Mouse (Mus musculus) E14TG2a.4 (cell line): Measurements from ENCODE around the gene Pno1.
A peak's percentile ranks its signal among the peaks of the same experiment; 100 is the strongest.

Experiments used
- H3K27me3 ChIP-seq: 2 replicates; pipeline ENCODE4 v1.6.1; 2014; ENCODE audit warnings: low read length, control low read depth; ENCODE audit not compliant: insufficient read depth
- H3K36me3 ChIP-seq: 2 replicates; pipeline ENCODE4 v1.6.1; 2014; ENCODE audit warnings: low read length, control low read depth; ENCODE audit not compliant: insufficient read depth
- H3K4me1 ChIP-seq: replicated peaks from 2 replicates; pipeline ENCODE4 v1.6.1; 2014; ENCODE audit warnings: low read depth, low read length, control low read depth
- H3K4me3 ChIP-seq: replicated peaks from 2 replicates; pipeline ENCODE4 v1.5.1; 2014; ENCODE audit warnings: mild to moderate bottlenecking, low read length
- H3K9me3 ChIP-seq: 2 replicates; pipeline ENCODE4 v1.6.1; 2014; ENCODE audit warnings: low read length, control low read depth
- CTCF ChIP-seq: conservative IDR thresholded peaks from 2 replicates; pipeline ENCODE4 v1.5.1; 2014; ENCODE audit warnings: low read length
- NANOG ChIP-seq: IDR thresholded peaks from 2 replicates; pipeline ENCODE4 v1.6.1; 2014; ENCODE audit warnings: borderline replicate concordance, low read length, mixed read lengths
- POU5F1 ChIP-seq: IDR thresholded peaks from 2 replicates; pipeline ENCODE4 v1.6.1; 2014; ENCODE audit warnings: low read length, borderline replicate concordance

The Pno1 gene

DNA sequence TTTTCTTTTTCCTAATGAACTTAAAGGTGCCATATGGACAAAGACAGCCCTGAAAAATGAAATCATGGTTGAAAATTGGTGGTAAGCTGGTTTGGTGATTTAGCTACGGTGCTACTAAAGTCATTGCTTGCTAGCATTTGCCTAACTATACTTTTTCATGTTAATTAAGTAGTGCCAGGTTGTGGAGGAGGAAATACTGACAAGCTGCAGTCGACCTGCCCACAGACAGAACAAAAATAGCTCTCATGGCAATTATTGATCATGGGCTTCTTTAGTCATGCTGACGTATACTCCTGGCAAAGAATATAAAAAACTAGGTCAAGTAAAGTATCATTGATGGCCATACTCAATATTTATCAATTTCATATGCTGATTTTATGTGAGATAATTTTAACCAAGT is 4.1 kb upstream of the Pno1 start:
- peaks cover 15% of the 10 kb centered on the region for H3K4me1 ChIP-seq
- H3K9me3 ChIP-seq = 0 out of 2 replicates have a peak, but pooled peaks cover under 1% of the 10 kb centered on the region
- no peaks in the 10 kb centered on the region for H3K27me3 ChIP-seq
- TF ChIP-seq NANOG (no peak), CTCF (no peak), POU5F1 (no peak)
- H3K36me3 ChIP-seq = peaks cover 1% of the 10 kb centered on the region
- H3K4me3 ChIP-seq = no peak overlapping the region

DNA sequence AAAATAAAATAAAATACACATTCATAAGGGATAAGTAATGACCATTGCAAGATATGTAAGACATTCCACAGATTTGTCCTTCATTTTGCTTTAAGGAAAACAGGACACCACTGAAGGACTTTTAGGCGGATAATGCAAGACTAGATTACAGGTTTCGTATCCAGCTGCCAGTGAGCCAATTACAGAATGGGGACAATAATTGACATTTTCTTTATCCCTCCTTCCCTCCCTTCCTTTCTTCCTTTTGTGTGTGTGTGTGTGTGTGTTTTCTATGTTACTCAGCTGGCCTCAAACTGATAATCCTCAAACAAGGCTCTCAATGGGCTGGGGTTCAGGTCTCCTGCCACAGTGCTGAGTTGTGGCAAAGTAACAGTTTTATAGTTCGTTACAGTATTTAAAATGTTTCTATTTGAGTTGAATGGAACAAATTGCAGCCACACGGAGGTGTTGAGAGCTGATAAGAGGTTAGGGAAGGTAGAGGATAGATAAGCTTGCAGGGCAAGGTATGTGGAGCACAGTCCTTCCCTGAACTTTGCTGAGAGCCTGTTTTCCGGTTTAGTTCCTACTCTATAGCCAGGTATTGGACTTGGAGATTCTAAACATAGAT is 1.6 kb upstream of the Pno1 start:
- H3K27me3 ChIP-seq = no peaks in the 10 kb centered on the region
- peaks cover 25% of the 10 kb centered on the region for H3K9me3 ChIP-seq
- peaks cover 23% of the 10 kb centered on the region for H3K36me3 ChIP-seq
- peak overlapping the region; percentile 99 for H3K4me3 ChIP-seq
- peaks cover 20% of the 10 kb centered on the region for H3K4me1 ChIP-seq
- TF ChIP-seq NANOG (no peak), POU5F1 (no peak), CTCF (no peak)

DNA sequence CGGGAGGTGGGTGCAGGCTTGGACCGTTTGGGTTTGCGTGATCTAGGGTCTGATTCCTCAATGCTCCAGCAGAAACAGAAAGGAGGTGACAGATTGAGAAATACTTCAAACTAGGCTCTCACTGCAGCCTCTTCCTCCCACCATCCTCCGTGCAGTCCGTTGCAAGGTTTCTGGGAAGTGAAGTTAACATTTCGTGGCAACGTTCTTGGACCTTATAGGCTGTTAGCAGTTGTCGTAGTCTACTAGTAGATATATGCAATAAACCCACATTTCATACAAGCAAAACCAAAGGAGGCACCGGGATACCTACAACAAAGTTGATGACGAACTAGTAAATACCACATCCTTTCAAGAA is 750 bp upstream of the Pno1 start:
- Histone ChIP-seq H3K4me1 (peaks cover 24% of the 10 kb centered on the region), H3K4me3 (peak overlapping the region; percentile 99), H3K27me3 (no peaks in the 10 kb centered on the region), H3K9me3 (peaks cover 33% of the 10 kb centered on the region), H3K36me3 (peaks cover 32% of the 10 kb centered on the region)
- TF ChIP-seq CTCF (no peak), NANOG (no peak), POU5F1 (no peak)

DNA sequence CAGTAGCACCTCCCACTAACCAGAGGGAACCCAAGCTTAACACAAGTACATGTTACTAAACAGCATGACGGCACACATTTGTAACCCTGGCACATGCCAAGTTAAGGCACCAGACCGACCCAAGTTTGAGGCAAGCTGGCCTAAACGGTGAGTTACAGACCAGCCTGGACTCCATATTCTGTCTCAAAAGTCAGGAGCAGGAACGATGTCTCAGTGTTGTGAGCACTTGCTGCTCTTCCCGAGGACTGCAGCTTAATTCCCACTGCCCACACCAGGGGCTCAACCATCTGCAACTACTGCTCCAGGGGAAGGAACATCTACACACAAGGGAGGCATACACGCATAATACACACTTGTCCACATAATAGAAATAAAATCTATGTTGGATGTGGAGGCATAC is 8.9 kb downstream of the Pno1 start:
- peaks cover 15% of the 10 kb centered on the region for H3K9me3 ChIP-seq
- H3K36me3 ChIP-seq = peaks cover 98% of the 10 kb centered on the region
- no peak for TF ChIP-seq NANOG
- TF ChIP-seq CTCF = no peak
- TF ChIP-seq POU5F1 = no peak
- H3K4me3 ChIP-seq = no peak overlapping the region
- H3K27me3 ChIP-seq = no peaks in the 10 kb centered on the region
- H3K4me1 ChIP-seq = 0 out of 2 replicates have a peak, but pooled peaks cover 5% of the 10 kb centered on the region

DNA sequence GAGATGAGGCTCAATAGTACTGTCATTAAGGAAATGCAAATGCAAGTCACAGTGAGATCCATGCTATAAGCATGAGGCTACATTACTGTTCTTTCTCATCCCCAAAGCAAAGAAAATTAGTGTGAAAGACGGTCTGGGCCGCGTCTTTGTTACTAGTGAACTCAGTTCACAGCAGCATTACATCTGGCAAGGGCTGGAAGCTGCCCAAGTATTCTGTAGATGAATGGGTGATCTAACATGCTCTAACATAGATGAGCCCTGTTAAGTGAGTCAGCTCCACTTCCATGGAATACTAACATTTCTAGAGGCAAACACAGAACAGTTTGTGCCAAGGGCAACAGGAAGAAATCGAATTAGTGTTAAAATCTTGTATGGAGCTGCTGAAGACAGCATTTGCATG is 10.4 kb downstream of the Pno1 start:
- H3K4me3 ChIP-seq = no peak overlapping the region
- H3K4me1 ChIP-seq = no peaks in the 10 kb centered on the region
- H3K9me3 ChIP-seq = 0 out of 2 replicates have a peak, but pooled peaks cover 1% of the 10 kb centered on the region
- H3K36me3 ChIP-seq = peaks cover 98% of the 10 kb centered on the region
- TF ChIP-seq NANOG (no peak), POU5F1 (no peak), CTCF (no peak)
- no peaks in the 10 kb centered on the region for H3K27me3 ChIP-seq

DNA sequence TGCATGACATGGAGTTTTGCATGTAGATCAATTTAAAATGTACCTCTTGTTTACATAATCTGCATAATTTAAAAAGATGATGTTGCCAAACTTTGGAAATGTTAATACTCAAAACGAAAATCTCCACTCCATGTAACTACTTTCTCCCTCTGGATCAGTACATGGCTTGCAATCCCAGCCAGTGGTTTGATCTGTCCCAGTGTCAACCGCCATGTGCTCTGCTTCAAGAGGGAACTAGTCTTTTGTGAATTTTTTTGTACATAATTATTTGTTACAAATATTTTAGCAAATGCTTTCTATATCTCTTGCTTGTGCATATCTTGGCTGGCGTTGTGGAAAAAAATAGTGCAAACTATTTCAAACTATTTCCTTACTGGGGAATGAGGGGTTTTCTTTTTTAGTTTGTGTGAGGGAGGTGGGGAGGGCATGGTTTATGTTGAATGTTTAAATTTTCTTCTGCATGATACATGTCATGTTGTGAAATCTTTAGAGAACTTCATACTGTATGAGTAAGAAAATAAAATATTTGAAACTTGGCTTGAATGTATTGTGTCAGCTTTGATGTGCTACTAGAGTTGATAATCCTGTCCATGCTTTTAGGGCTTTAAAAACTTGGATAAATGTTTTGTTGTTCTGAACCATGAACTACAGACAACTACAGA is 11.4 kb downstream of the Pno1 start:
- Histone ChIP-seq H3K4me1 (no peaks in the 10 kb centered on the region), H3K9me3 (no peaks in the 10 kb centered on the region), H3K27me3 (no peaks in the 10 kb centered on the region), H3K4me3 (no peak overlapping the region), H3K36me3 (peaks cover 98% of the 10 kb centered on the region)
- no peak for TF ChIP-seq CTCF
- no peak for TF ChIP-seq POU5F1
- TF ChIP-seq NANOG = no peak

DNA sequence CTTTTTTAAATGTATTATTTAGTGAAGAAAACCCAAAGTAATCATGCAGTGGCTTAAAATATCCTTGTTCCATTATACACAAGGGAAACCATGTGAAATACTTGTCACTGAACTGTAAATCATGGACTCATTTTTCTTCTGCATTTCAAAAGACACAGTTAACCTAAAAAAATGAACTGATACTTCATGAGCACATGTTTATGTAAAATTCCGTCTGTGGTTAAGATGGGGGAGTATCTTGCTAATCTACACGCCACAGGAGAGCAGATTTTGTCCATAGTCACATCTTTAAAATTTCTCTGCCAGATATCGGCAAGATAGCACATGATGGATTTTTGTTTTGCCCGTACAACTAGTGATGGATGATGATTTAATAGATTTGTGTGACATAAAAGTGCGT is 12.2 kb downstream of the Pno1 start:
- Histone ChIP-seq H3K9me3 (no peaks in the 10 kb centered on the region), H3K36me3 (peaks cover 98% of the 10 kb centered on the region), H3K27me3 (no peaks in the 10 kb centered on the region), H3K4me3 (no peak overlapping the region), H3K4me1 (no peaks in the 10 kb centered on the region)
- no peak for TF ChIP-seq NANOG
- no peak for TF ChIP-seq POU5F1
- TF ChIP-seq CTCF = no peak

DNA sequence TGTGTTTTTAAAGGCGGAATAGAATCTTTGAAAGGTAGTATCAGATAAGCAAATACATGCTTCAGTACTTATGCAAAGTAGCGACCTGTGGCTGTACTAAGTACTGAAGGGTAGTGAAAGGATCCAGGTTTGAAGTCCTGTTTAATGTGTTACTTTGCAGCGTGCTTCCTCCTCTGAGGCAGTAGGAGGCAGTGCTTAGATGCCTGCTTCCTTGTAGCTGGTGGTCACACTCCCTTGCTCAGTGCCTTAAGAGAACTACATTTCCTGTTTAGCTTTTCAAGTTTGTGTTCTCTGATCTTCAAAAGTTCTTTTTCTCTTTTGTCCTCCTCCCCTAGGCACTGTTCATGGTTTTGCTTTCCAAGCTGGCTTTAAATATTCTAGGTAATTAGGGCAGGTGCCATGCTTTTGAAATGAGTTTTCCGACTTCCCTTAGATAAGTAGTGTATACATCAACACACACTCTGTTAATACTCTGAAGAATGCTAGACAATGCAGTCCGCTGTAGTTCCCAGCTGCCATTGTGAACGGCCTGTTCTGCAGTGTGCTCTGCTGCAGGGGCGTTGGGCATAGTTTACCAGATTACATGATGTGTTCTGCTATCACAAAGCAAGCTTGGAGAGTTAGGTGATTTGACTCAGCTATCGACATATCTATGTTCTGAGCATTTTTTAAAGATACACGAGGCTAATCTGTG is 19.1 kb downstream of the Pno1 start:
- H3K4me3 ChIP-seq = no peak overlapping the region
- peaks cover 53% of the 10 kb centered on the region for H3K36me3 ChIP-seq
- H3K27me3 ChIP-seq = no peaks in the 10 kb centered on the region
- H3K9me3 ChIP-seq = no peaks in the 10 kb centered on the region
- TF ChIP-seq CTCF (0 out of 2 replicates have a peak, but pooled peaks have one; percentile 9), NANOG (no peak), POU5F1 (no peak)
- peaks cover 19% of the 10 kb centered on the region for H3K4me1 ChIP-seq

DNA sequence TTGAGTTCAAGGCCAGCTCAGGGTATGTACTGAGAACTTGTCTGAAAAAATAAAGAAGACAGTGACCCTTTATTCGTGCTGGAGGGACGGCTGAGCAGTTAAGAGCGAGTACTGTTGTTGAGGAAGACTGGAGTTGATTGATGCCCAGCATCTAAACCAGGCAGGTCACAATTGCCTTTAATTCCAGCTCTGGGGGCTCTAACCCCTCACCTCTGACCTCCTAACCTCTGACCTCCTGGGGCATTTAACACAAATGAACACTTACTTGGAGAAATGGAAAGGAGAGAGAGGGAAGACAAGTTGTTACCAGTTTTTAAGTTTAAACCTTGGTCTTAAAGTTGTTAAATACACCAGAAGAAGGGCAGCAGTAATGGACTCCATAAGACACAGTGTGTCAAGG is 22.6 kb downstream of the Pno1 start:
- no peaks in the 10 kb centered on the region for H3K27me3 ChIP-seq
- H3K4me1 ChIP-seq = peaks cover 40% of the 10 kb centered on the region
- peaks cover 18% of the 10 kb centered on the region; the same call in 1 of the 2 replicates for H3K36me3 ChIP-seq
- TF ChIP-seq CTCF = no peak
- no peak for TF ChIP-seq NANOG
- no peak for TF ChIP-seq POU5F1
- H3K9me3 ChIP-seq = no peaks in the 10 kb centered on the region
- H3K4me3 ChIP-seq = no peak overlapping the region
